8 mouse cellular contexts compared by ENCODE assay signal in genomic region chr1:121430938-121431928, GRCm38 (mm10). TPM values are rescaled to one million over a fixed set of nuclear protein-coding genes. Genes with fewer than 3 reads are reported as not detected.
DNase-seq lines count a peak whose midpoint lies in the region; ATAC-seq lines count a peak whose summit lies in the region.

Gene Ccdc93 (plus strand): TSS chr1:121431049.

- peak within 1 kb of the TSS; percentile 28; the same call in 1 of the 2 replicates for H3K27ac ChIP-seq in hindbrain, embryonic 15.5 days (replicated peaks)

- H3K27me3 ChIP-seq in hindbrain, embryonic 15.5 days: no peaks in the 10 kb centered on the region

- DNase-seq in T-cell, adult 2 months (ENCODE audit: low spot score): peak; percentile 98
- peak; percentile 99 to 100 for DNase-seq in cerebellum, postnatal 36 days
- DNase-seq in frontal cortex, postnatal 36 days (ENCODE audit: low spot score in 2 of 2): peak; percentile 99 to 100
- peak; percentile 93 for DNase-seq in left cerebral cortex, adult 11 months (ENCODE audit: low spot score)
- DNase-seq in lung, postnatal 4 days: peak; percentile 97 to 100
- peak; percentile 84 for DNase-seq in retina, postnatal 7 days (ENCODE audit: low read depth, low spot score)
- peak; percentile 100 for DNase-seq in urinary bladder, adult 2 months (ENCODE audit: low spot score)

- no peaks in the 10 kb centered on the region for H3K9me3 ChIP-seq in hindbrain, embryonic 15.5 days

- peak; percentile 95 for ATAC-seq in hindbrain, embryonic 15.5 days (ENCODE audit: low FRiP score, low read depth)

- H3K4me1 ChIP-seq in hindbrain, embryonic 15.5 days (replicated peaks): peaks cover 15% of the 10 kb centered on the region

- H3K4me2 ChIP-seq in hindbrain, embryonic 15.5 days: peak within 1 kb of the TSS; percentile 95

- WGBS in hindbrain, embryonic 15.5 days: under 1% methylated on average over 47 of the region's 47 CpGs

- H3K36me3 ChIP-seq in hindbrain, embryonic 15.5 days: peaks cover under 1% of the 10 kb centered on the region; the same call in 1 of the 2 replicates

- peak within 1 kb of the TSS; percentile 82 for H3K9ac ChIP-seq in hindbrain, embryonic 15.5 days

- H3K4me3 ChIP-seq in hindbrain, embryonic 15.5 days: peak within 1 kb of the TSS; percentile 86

RNA-seq across cellular contexts. Expression of gene Ccdc93, which starts in this region (rescaled TPM):
- polyA plus RNA-seq in hindbrain, embryonic 15.5 days (2015; fragmentation: Nextera tagmentation; extraction: Ambion mirVana): 11.4 and 13.2 TPM in 2 replicates
- polyA plus RNA-seq in urinary bladder, adult 2 months (2012; rRNA removed): 10.2 and 11.2 TPM in 2 replicates

Comparison
In these comparisons a context has a peak if more than half of its experiments do, and no peak if none do; other contexts are left out.
1. Peak in every context shown above with its lines: DNase-seq, ATAC-seq, H3K4me3 ChIP-seq and H3K27ac ChIP-seq.